Mouse (Mus musculus) skeletal muscle tissue, adult 2 months (tissue): ENCODE results near the gene Ssr3.
"Not testable (repeated sequence)": the region's sequence is repeated elsewhere in the genome, so short reads cannot be mapped to it uniquely, and the experiment has no call there.

Experiments
- DNase-seq: peaks from one replicate; pipeline ENCODE4 v3.0.0-alpha.2; 2012; ENCODE audit warnings: low read depth, low spot score

The Ssr3 gene

GRCm38 (mm10) chr3:65392421-65392817 is at the start of gene Ssr3:
Gene Ssr3 (minus strand): TSS chr3:65392623.
- peak; percentile 97 for DNase-seq

GRCm38 (mm10) chr3:65441586-65442111 is 49.2 kb upstream of the Ssr3 start:
- peak; percentile 66 for DNase-seq

- DNase-seq, result no peak
These were observed 46.2 kb upstream of the Ssr3 start for GRCm38 (mm10) chr3:65438511-65439228.

- DNase-seq, result peak; percentile 32
These were observed 43.4 kb upstream of the Ssr3 start for GRCm38 (mm10) chr3:65435812-65436211.

- no peak for DNase-seq
These were observed 42.7 kb upstream of the Ssr3 start for GRCm38 (mm10) chr3:65435101-65435571.

- DNase-seq, result no peak
These were observed 39.8 kb upstream of the Ssr3 start for GRCm38 (mm10) chr3:65432236-65432635.

GRCm38 (mm10) chr3:65419706-65420105 is 27.3 kb upstream of the Ssr3 start:
- DNase-seq, result no peak

- peak; percentile 22 for DNase-seq
These were observed 25.6 kb upstream of the Ssr3 start for GRCm38 (mm10) chr3:65417913-65418594.

- no peak for DNase-seq
These were observed 24.1 kb upstream of the Ssr3 start for GRCm38 (mm10) chr3:65416571-65416970.

GRCm38 (mm10) chr3:65407891-65408290 is 15.5 kb upstream of the Ssr3 start:
- DNase-seq, result no peak

GRCm38 (mm10) chr3:65405781-65406180 is 13.4 kb upstream of the Ssr3 start:
- DNase-seq, result no peak

- DNase-seq, result no peak
These were observed 5.1 kb upstream of the Ssr3 start for GRCm38 (mm10) chr3:65397566-65397965.

- DNase-seq, result no peak
These were observed 4.5 kb upstream of the Ssr3 start for GRCm38 (mm10) chr3:65396835-65397504.

- not testable (repeated sequence) for DNase-seq
These were observed 2.7 kb upstream of the Ssr3 start for GRCm38 (mm10) chr3:65395111-65395510.

- DNase-seq, result no peak
These were observed 521 bp downstream of the Ssr3 start for GRCm38 (mm10) chr3:65391784-65392420.

GRCm38 (mm10) chr3:65391222-65391783 is 1.1 kb downstream of the Ssr3 start:
- no peak for DNase-seq

- DNase-seq, result no peak
These were observed 6.7 kb downstream of the Ssr3 start for GRCm38 (mm10) chr3:65385771-65386170.

GRCm38 (mm10) chr3:65384431-65384830 is 8.0 kb downstream of the Ssr3 start:
- peak; percentile 80 for DNase-seq

- peak; percentile 84 for DNase-seq
These were observed 11.3 kb downstream of the Ssr3 start for GRCm38 (mm10) chr3:65381094-65381493.

GRCm38 (mm10) chr3:65379884-65380539 is 12.4 kb downstream of the Ssr3 start:
- DNase-seq, result peak; percentile 42

- DNase-seq, result no peak
These were observed 13.7 kb downstream of the Ssr3 start for GRCm38 (mm10) chr3:65378724-65379123.
